Mouse (Mus musculus): ENCODE results near the gene Cpne8. TPM values are rescaled to one million over a fixed set of nuclear protein-coding genes. Genes with fewer than 3 reads are reported as not detected.

Gene Cpne8
- 6.3 and 6.6 TPM in 2 replicates for polyA plus RNA-seq (2015; fragmentation: Nextera tagmentation; extraction: Ambion mirVana)

DNA sequence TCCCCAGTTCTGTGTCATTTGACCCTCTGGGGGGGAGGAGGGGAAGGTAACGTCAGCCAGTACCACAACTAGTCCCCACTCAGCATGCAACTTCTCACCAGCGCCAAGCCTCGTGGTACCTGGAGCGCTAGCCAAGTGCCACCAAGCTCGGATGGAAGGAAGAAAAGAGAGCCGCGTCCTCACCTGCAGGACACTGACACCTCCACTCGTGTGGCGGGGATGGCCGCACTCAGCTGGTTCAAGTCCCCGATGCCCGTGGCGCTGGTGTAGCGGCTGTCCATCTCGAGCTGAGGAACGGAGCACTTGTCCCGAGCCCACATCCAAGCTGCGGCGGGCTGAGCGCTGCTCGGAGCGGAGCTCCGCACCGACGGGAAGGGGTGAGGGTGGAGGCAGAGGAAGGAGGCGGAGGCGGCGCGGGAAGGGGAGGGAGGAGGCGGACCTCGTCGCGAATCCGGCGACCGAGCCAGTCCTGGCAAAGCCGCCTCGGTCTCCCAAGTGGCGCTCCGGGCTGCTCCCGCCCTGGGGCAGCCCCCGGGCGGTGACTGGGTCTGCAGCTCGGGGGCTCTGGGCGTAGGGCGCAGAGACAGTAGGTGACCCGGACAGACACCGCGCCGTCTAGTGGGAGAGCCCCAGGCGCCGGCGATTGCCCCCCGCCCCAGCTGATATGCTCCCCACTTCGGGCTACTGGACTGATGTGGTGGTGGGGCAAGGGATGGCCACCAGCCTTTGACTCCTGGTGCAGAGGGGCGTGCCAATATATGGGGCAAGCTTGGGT, at the start of gene Cpne8:
Gene Cpne8 (minus strand): TSS at position 448 of the 775 bp plus-strand sequence.
- Histone ChIP-seq H3K9ac (ENCODE audit: low read length) (peak within 1 kb of the TSS; percentile 80), H3K36me3 (ENCODE audit: control insufficient read depth, insufficient read depth) (no peaks in the 10 kb centered on the region), H3K27me3 (ENCODE audit: control insufficient read depth, insufficient read depth, low read length) (no peaks in the 10 kb centered on the region), H3K4me2 (ENCODE audit: low read depth, low read length) (peak within 1 kb of the TSS; percentile 99), H3K4me1 (ENCODE audit: control insufficient read depth, insufficient read depth, low read length) (no peaks in the 10 kb centered on the region), H3K9me3 (replicated peaks; ENCODE audit: control insufficient read depth, low read length) (no peaks in the 10 kb centered on the region), H3K4me3 (ENCODE audit: low read length) (peak within 1 kb of the TSS; percentile 74), H3K27ac (ENCODE audit: low read length) (no peak within 1 kb of the TSS)
- WGBS = under 1% methylated on average over 54 of the region's 56 CpGs
- ATAC-seq (replicated peaks; ENCODE audit: extremely low read depth, insufficient read depth, low FRiP score) = peak; percentile 78

DNA sequence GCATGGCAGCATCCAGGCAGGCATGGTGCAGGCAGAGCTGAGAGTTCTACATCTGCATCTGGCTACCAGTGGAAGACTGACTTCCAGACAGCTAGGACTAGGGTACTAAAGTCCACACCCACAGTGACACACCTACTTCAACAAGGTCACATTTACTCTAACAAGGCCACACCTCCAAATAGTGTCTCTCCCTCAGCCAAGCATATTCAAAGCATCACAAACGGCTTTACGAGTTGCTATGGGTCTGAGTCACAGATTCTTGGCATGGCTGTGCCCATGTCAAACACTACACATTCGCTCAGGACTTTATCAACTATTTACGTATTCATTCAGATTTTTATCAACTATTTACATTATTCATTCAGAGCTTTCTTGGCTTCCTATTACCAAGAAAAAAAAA, 38.5 kb upstream of the Cpne8 start:
- no peaks in the 10 kb centered on the region for H3K4me1 ChIP-seq (ENCODE audit: control insufficient read depth, insufficient read depth, low read length)
- H3K36me3 ChIP-seq (ENCODE audit: control insufficient read depth, insufficient read depth) = no peaks in the 10 kb centered on the region
- no peak overlapping the region for H3K4me2 ChIP-seq (ENCODE audit: low read depth, low read length)
- H3K27me3 ChIP-seq (ENCODE audit: control insufficient read depth, insufficient read depth, low read length) = no peaks in the 10 kb centered on the region
- no peak overlapping the region for H3K9ac ChIP-seq (ENCODE audit: low read length)
- H3K4me3 ChIP-seq (ENCODE audit: low read length) = no peak overlapping the region
- no peak for ATAC-seq (replicated peaks; ENCODE audit: extremely low read depth, insufficient read depth, low FRiP score)
- no peaks in the 10 kb centered on the region for H3K9me3 ChIP-seq (replicated peaks; ENCODE audit: control insufficient read depth, low read length)
- 58% methylated on average over 4 of the region's 4 CpGs for WGBS
- no peak overlapping the region for H3K27ac ChIP-seq (ENCODE audit: low read length)

DNA sequence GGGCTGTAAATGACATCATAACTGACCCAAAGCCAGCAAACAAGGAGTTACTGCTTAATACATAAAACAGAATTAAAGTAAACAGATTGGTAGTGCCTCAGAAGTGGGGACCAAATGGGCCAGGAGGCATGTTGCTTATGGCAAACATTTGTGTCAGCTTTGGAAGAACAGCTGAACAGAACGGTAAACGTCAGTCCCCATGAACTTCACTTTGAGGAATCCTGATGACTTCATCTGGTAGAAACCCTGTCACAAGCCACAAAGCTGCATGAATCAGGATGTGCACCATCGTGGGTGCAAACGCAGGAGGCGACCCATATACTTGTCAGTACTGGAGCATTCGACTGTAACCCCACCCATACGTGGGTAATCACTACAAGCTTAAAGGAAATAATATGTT, 30.1 kb upstream of the Cpne8 start:
- WGBS = 78% methylated on average over 7 of the region's 7 CpGs

DNA sequence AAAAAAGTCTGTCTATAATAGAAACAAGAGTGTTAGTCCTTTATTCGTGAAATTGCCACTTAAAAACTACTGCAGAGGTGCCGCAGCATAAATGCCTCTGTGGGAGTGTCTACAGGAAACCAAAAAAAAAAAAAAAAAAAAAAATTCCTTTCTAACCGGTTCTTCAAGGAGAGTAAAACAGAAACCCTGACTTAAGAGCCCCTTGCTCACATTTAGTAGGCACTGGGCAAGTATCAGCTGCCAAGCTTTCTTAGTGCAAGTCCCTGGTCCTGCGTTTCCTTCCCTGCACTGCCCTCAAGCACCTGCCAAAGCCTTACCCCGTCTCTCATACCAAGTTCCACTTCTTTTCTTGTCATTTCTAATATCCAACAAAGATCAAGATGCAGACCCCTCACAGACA, 25.1 kb upstream of the Cpne8 start:
- no peaks in the 10 kb centered on the region for H3K4me1 ChIP-seq (ENCODE audit: control insufficient read depth, insufficient read depth, low read length)
- H3K27ac ChIP-seq (ENCODE audit: low read length) = no peak overlapping the region
- no peak overlapping the region for H3K4me3 ChIP-seq (ENCODE audit: low read length)
- H3K9me3 ChIP-seq (replicated peaks; ENCODE audit: control insufficient read depth, low read length) = no peaks in the 10 kb centered on the region
- no peak overlapping the region for H3K4me2 ChIP-seq (ENCODE audit: low read depth, low read length)
- ATAC-seq (replicated peaks; ENCODE audit: extremely low read depth, insufficient read depth, low FRiP score) = no peak
- no peak overlapping the region for H3K9ac ChIP-seq (ENCODE audit: low read length)
- WGBS = 64% methylated on average over 5 of the region's 5 CpGs
- no peaks in the 10 kb centered on the region for H3K27me3 ChIP-seq (ENCODE audit: control insufficient read depth, insufficient read depth, low read length)
- H3K36me3 ChIP-seq (ENCODE audit: control insufficient read depth, insufficient read depth) = no peaks in the 10 kb centered on the region

More for the DNA sequence above, 30.1 kb upstream of the Cpne8 start:
- Histone ChIP-seq H3K4me3 (ENCODE audit: low read length) (no peak overlapping the region), H3K4me2 (ENCODE audit: low read depth, low read length) (no peak overlapping the region), H3K36me3 (ENCODE audit: control insufficient read depth, insufficient read depth) (no peaks in the 10 kb centered on the region), H3K9ac (ENCODE audit: low read length) (no peak overlapping the region), H3K27ac (ENCODE audit: low read length) (no peak overlapping the region), H3K9me3 (replicated peaks; ENCODE audit: control insufficient read depth, low read length) (no peaks in the 10 kb centered on the region), H3K27me3 (ENCODE audit: control insufficient read depth, insufficient read depth, low read length) (no peaks in the 10 kb centered on the region), H3K4me1 (ENCODE audit: control insufficient read depth, insufficient read depth, low read length) (no peaks in the 10 kb centered on the region)
- ATAC-seq (replicated peaks; ENCODE audit: extremely low read depth, insufficient read depth, low FRiP score) = no peak

DNA sequence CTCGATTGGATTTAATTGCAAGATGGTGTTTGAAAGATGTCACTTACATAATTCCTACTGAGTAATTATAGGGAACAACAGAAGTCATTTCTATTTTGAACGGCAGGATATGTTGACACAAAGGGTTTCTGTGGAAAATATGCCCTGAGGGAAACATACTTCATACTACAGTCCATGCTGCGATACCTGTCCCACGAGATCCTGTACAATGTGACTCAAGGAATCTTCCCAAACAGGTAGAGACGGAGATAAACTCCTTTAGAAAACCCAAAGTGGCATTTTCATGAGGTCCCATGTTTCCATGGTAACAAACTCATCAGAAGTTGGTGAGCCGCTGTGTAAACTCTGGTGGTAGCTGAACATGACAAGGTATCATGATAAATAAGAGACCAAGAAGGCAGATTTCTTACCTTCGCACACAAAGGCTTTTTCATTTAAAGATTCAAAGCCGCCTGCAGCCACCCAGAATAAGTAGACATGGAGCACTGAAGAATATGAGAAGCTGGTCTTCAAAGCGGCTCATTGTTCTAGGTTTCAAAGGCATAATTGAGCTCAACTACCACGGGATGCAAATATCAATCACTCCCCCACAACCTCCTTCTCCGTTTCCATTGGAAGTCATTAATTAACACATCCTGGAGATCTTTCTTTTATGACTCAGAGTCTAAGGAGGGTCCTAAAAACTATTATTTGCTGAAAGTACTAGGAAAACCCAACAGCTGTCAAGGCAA, 24.4 kb upstream of the Cpne8 start:
- H3K4me1 ChIP-seq (ENCODE audit: control insufficient read depth, insufficient read depth, low read length) = no peaks in the 10 kb centered on the region
- ATAC-seq (replicated peaks; ENCODE audit: extremely low read depth, insufficient read depth, low FRiP score) = no peak
- H3K9me3 ChIP-seq (replicated peaks; ENCODE audit: control insufficient read depth, low read length) = no peaks in the 10 kb centered on the region
- no peak overlapping the region for H3K9ac ChIP-seq (ENCODE audit: low read length)
- H3K36me3 ChIP-seq (ENCODE audit: control insufficient read depth, insufficient read depth) = no peaks in the 10 kb centered on the region
- no peak overlapping the region for H3K27ac ChIP-seq (ENCODE audit: low read length)
- H3K4me2 ChIP-seq (ENCODE audit: low read depth, low read length) = no peak overlapping the region
- H3K4me3 ChIP-seq (ENCODE audit: low read length) = no peak overlapping the region
- WGBS = 70% methylated on average over 11 of the region's 11 CpGs
- no peaks in the 10 kb centered on the region for H3K27me3 ChIP-seq (ENCODE audit: control insufficient read depth, insufficient read depth, low read length)

DNA sequence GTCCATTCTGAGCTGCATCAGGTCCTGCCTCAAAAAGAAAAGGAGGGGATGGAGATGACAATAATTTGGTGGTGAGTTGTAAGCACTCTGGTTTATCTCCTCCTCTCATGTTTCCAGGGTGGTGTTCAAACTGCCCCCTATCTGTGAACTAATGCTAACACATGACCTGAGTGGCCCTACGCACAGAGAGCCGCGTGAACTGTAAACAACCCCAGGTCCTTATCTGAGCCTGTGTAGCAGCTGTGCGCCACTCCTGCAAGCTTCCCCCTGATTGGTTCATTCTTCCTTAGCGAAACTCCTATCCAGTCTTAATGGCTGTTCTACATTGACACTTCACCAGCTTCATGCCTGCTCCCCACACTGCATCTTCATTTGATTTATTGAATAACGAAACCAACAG, 7.5 kb upstream of the Cpne8 start:
- 72% methylated on average over 6 of the region's 6 CpGs for WGBS
- no peaks in the 10 kb centered on the region for H3K9me3 ChIP-seq (replicated peaks; ENCODE audit: control insufficient read depth, low read length)
- no peak overlapping the region for H3K4me2 ChIP-seq (ENCODE audit: low read depth, low read length)
- H3K4me1 ChIP-seq (ENCODE audit: control insufficient read depth, insufficient read depth, low read length) = no peaks in the 10 kb centered on the region
- H3K9ac ChIP-seq (ENCODE audit: low read length) = no peak overlapping the region
- ATAC-seq (replicated peaks; ENCODE audit: extremely low read depth, insufficient read depth, low FRiP score) = no peak
- no peak overlapping the region for H3K27ac ChIP-seq (ENCODE audit: low read length)
- no peaks in the 10 kb centered on the region for H3K27me3 ChIP-seq (ENCODE audit: control insufficient read depth, insufficient read depth, low read length)
- H3K36me3 ChIP-seq (ENCODE audit: control insufficient read depth, insufficient read depth) = no peaks in the 10 kb centered on the region
- H3K4me3 ChIP-seq (ENCODE audit: low read length) = no peak overlapping the region

DNA sequence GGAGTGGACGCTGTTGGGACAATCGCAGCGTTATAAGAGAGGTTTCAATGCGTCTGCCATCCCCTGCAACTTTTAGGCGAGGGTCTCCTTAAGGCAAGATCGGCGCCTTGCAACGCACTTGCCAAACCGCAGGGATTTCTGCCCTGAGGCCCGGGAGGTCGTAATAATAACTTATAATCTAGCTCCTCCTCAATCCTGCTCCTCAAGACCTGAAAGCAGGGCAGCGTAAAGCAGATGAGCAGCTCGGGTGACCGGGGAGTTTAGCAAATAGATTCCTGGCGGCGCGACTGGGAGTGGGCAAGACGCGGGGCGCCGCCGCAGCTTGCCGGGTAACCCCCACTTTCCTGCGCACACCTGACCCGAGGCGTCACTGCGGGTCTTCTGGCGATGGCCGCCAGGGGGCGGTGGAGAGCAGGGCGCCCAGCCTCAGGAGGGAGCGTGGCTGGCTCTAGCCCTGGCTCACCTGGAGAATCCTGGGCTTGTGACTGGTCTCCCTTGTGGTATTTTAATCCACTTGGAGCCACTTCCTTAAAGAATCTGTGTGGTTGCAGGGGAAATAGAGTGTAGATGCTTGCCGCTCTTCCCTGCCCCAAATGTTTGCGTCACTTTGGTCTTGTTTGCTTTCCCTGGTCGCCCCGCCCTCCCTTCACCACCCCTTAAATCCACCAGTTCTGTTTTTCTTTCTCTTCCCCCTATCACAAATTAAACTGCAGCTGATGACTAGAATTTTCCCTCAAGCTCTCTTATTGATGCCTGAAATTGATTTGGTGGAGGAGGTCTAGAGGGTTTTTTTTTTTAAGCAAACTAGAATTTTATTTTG, 738 bp upstream of the Cpne8 start:
- WGBS = 3% methylated on average over 36 of the region's 36 CpGs
- Histone ChIP-seq H3K4me1 (ENCODE audit: control insufficient read depth, insufficient read depth, low read length) (no peaks in the 10 kb centered on the region), H3K27ac (ENCODE audit: low read length) (no peak overlapping the region), H3K9me3 (replicated peaks; ENCODE audit: control insufficient read depth, low read length) (no peaks in the 10 kb centered on the region), H3K36me3 (ENCODE audit: control insufficient read depth, insufficient read depth) (no peaks in the 10 kb centered on the region), H3K4me3 (ENCODE audit: low read length) (peak overlapping the region; percentile 74), H3K9ac (ENCODE audit: low read length) (peak overlapping the region; percentile 80), H3K4me2 (ENCODE audit: low read depth, low read length) (peak overlapping the region; percentile 99), H3K27me3 (ENCODE audit: control insufficient read depth, insufficient read depth, low read length) (no peaks in the 10 kb centered on the region)
- peak; percentile 59; the same call in 1 of the 2 replicates for ATAC-seq (replicated peaks; ENCODE audit: extremely low read depth, insufficient read depth, low FRiP score)

DNA sequence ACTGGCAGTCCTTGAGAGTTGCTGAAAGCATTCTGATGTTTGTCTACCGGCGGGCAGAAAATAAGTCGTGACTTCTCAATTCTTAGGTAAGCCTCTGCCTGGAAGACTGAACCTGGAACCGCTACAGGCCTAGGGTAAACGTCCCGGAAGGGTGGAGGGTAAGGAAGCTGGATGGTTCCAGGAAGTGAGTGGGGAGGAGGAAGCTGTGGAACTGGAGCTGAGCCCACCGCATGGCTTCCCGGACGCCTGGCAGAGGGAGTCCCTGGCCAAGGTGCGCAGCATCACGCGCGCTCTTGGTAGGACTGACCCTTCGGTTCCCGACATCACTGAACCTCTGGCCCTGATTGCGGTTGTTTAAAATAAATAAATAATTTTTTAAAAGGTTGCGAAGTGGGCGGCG, 744 bp downstream of the Cpne8 start:
- Histone ChIP-seq H3K4me1 (ENCODE audit: control insufficient read depth, insufficient read depth, low read length) (no peaks in the 10 kb centered on the region), H3K36me3 (ENCODE audit: control insufficient read depth, insufficient read depth) (no peaks in the 10 kb centered on the region), H3K9me3 (replicated peaks; ENCODE audit: control insufficient read depth, low read length) (no peaks in the 10 kb centered on the region), H3K9ac (ENCODE audit: low read length) (peak overlapping the region; percentile 80), H3K4me2 (ENCODE audit: low read depth, low read length) (peak overlapping the region; percentile 99), H3K4me3 (ENCODE audit: low read length) (peak overlapping the region; percentile 74), H3K27ac (ENCODE audit: low read length) (no peak overlapping the region), H3K27me3 (ENCODE audit: control insufficient read depth, insufficient read depth, low read length) (no peaks in the 10 kb centered on the region)
- no peak; the same call in 1 of the 2 replicates for ATAC-seq (replicated peaks; ENCODE audit: extremely low read depth, insufficient read depth, low FRiP score)
- WGBS = 4% methylated on average over 19 of the region's 19 CpGs

All from heart, embryonic 16.5 days (tissue).